Mouse (Mus musculus) heart, embryonic 13.5 days (tissue): ENCODE measurements around the gene Msl3l2. TPM values are rescaled to one million over a fixed set of nuclear protein-coding genes. Genes with fewer than 3 reads are reported as not detected.

Source experiments
- ATAC-seq: fragments of 200-750 bp; cut with Nextera tagmentation; 2 replicates; pipeline ENCODE4 v1.8.0; 2017; ENCODE audit warnings: moderate TSS enrichment; ENCODE audit not compliant: insufficient number of reproducible peaks, low FRiP score, low TSS enrichment; ENCODE audit errors: extremely low read depth
- H3K27ac ChIP-seq: fragments of 300-500 bp; sonication (generic); replicated peaks from 2 replicates; pipeline ENCODE4 v1.5.1; 2015; ENCODE audit warnings: moderate library complexity, mild to moderate bottlenecking, inconsistent platforms
- H3K27me3 ChIP-seq: fragments of 300-500 bp; sonication (generic); replicated peaks from 2 replicates; pipeline ENCODE4 v1.6.1; 2015; ENCODE audit warnings: mild to moderate bottlenecking, inconsistent platforms
- H3K36me3 ChIP-seq: fragments of 300-500 bp; sonication (generic); 2 replicates; pipeline ENCODE4 v1.6.1; 2015; ENCODE audit warnings: mild to moderate bottlenecking, inconsistent platforms
- H3K4me1 ChIP-seq: fragments of 300-500 bp; sonication (generic); 2 replicates; pipeline ENCODE4 v1.6.1; 2015; ENCODE audit warnings: inconsistent platforms
- H3K4me2 ChIP-seq: fragments of 300-500 bp; sonication (generic); 2 replicates; pipeline ENCODE4 v1.6.1; 2015; ENCODE audit warnings: inconsistent platforms, mild to moderate bottlenecking, moderate library complexity
- H3K4me3 ChIP-seq: fragments of 300-500 bp; sonication (generic); 2 replicates; pipeline ENCODE4 v1.5.1; 2015; ENCODE audit warnings: moderate library complexity, mild to moderate bottlenecking, inconsistent platforms
- H3K9ac ChIP-seq: fragments of 300-500 bp; sonication (generic); 2 replicates; pipeline ENCODE4 v1.6.1; 2015; ENCODE audit warnings: inconsistent platforms, mild to moderate bottlenecking, moderate library complexity
- H3K9me3 ChIP-seq: fragments of 300-500 bp; sonication (generic); 2 replicates; pipeline ENCODE4 v1.6.1; 2016; ENCODE audit warnings: inconsistent platforms
- WGBS: fragments of 180-500 bp; shearing (Covaris S2); methylation state at CpG from one replicate; pipeline ENCODE4 v1.1.7; 2015; ENCODE audit warnings: mixed read lengths; 5-methylcytosine and 5-hydroxymethylcytosine counted together
- polyA plus RNA-seq: library from polyadenylated mRNA; unstranded; fragments of >200 nt; fragmentation: Nextera tagmentation; extraction: Ambion mirVana; gene quantifications from 2 replicates; pipeline ENCODE4 v1.2.1, GENCODE M21; 2015

The Msl3l2 gene
- polyA plus RNA-seq = 5.8 and 6.1 TPM in 2 replicates

DNA sequence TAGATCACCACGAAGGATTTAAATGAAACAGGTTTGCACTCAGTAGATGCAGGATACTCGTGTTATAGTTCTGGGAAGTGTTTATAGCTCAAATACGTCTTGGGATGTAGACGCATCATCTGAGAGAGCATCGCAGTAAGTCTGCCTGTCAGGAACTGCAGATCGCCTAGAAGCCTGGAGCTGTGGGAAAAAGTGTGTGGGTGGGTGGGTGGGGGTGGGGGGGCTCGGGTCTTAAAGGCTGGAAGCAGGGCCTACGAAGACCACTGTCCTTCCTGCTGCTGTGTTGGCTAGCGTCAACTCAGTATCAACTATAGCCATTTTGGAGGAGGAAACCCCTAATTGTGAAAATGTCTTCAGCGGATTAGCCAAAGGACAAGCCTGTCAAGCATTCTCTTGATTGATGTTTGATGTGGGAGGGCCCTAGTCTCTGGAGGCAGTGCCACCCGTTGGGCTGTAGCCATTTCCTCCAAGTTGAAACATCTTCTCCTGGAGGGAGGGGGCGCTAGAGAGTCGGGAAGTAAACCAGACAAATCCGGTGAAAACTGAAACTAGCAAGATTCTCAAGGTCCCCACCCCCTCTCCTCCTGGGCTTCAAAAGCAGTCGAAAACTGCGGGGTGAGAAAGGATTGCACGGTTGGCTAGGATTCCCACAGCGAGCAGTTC, at the start of gene Msl3l2:
Msl3l2 (plus strand) TSS at position 585 of the 663 bp plus-strand sequence.
- no peaks in the 10 kb centered on the region for H3K27me3 ChIP-seq
- peaks cover 6% of the 10 kb centered on the region for H3K4me1 ChIP-seq
- WGBS = 24% methylated on average over 18 of the region's 18 CpGs
- ATAC-seq = peak; percentile 66; the same call in 1 of the 2 replicates
- H3K9me3 ChIP-seq = no peaks in the 10 kb centered on the region
- peak within 1 kb of the TSS; percentile 68 for H3K27ac ChIP-seq
- no peaks in the 10 kb centered on the region for H3K36me3 ChIP-seq
- peak within 1 kb of the TSS; percentile 70 for H3K4me2 ChIP-seq
- peak within 1 kb of the TSS; percentile 57 for H3K4me3 ChIP-seq
- peak within 1 kb of the TSS; percentile 82 for H3K9ac ChIP-seq

DNA sequence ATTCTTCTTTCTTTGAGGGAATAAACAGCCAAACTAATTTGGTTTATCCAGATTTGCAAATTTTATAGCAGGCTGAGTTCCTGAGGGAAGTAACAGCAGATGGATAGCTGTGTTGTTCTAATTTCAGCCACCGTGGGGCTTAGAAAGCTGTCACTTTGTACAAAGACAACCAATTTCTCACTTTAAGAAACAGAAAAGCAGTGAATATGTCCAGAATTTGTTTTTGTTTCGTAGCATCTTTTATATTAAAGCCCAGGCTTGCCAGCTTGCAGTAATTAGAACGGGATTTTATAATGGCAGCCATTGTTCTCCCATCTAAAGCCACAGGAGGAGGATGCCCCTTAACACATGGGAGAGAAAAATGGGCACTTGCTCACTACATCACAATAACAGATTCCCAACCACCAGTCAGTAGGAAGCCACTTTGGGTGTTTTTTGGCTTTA, 47.7 kb upstream of the Msl3l2 start:
- WGBS = 75% methylated on average over 3 of the region's 3 CpGs
- ATAC-seq = no peak
- Histone ChIP-seq H3K4me3 (no peak overlapping the region), H3K36me3 (no peaks in the 10 kb centered on the region), H3K4me1 (no peaks in the 10 kb centered on the region), H3K27me3 (no peaks in the 10 kb centered on the region), H3K9me3 (no peaks in the 10 kb centered on the region), H3K9ac (no peak overlapping the region), H3K4me2 (no peak overlapping the region), H3K27ac (no peak overlapping the region)

DNA sequence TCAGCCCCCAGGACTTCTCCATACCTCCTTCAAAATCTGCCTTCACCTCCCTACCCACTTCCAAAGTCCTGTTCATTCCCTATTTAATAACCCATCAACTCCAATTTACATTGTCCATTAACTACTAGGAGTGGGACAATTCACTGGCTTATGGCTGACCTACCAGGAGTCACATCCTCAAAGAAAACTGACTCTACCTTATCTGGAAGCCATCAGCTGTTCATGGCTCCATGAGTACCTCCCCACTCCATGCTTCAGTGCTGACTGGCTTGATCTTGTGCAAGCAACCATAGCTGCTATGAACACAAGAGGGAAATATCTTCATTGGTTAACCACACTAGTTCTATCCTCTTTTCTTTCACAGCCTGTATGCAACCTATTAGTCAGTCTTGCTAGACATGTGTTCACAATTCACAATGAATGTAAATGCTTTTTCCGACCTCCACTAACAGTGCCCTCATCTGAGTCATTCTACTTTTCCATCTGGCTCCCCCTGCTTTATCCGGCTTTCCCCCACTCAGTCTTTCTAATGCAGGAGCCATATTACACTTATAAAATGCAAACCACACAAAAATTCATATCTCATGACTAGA, 45.4 kb upstream of the Msl3l2 start:
- H3K27me3 ChIP-seq = no peaks in the 10 kb centered on the region
- no peak overlapping the region for H3K9ac ChIP-seq
- no peak overlapping the region for H3K4me2 ChIP-seq
- H3K4me3 ChIP-seq = no peak overlapping the region
- no peak for ATAC-seq
- no peaks in the 10 kb centered on the region for H3K36me3 ChIP-seq
- H3K4me1 ChIP-seq = no peaks in the 10 kb centered on the region
- WGBS = 79% methylated on average over 2 of the region's 2 CpGs
- H3K27ac ChIP-seq = no peak overlapping the region
- no peaks in the 10 kb centered on the region for H3K9me3 ChIP-seq

DNA sequence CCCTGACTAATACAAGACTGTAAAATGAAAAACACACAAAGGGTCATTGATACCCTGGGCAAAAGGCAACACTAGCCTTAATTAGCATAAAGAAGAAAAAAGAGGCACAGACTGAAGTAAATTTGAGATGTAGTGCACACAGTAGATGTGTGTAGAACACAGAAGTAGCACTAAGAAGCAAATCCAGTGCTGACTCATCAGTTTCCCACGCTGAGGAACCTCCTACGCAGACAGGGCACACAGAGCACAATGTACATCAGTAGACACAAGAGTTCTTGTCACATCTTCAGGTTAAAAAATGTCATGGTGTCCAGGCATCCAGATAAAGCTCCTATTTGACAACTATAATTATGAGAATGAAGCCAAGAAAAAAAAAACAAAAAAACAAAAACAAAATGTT, 44.0 kb upstream of the Msl3l2 start:
- Histone ChIP-seq H3K4me1 (no peaks in the 10 kb centered on the region), H3K9ac (no peak overlapping the region), H3K27me3 (no peaks in the 10 kb centered on the region), H3K9me3 (no peaks in the 10 kb centered on the region), H3K27ac (no peak overlapping the region), H3K36me3 (no peaks in the 10 kb centered on the region), H3K4me3 (no peak overlapping the region), H3K4me2 (no peak overlapping the region)
- ATAC-seq = no peak
- 79% methylated on average over 2 of the region's 2 CpGs for WGBS

DNA sequence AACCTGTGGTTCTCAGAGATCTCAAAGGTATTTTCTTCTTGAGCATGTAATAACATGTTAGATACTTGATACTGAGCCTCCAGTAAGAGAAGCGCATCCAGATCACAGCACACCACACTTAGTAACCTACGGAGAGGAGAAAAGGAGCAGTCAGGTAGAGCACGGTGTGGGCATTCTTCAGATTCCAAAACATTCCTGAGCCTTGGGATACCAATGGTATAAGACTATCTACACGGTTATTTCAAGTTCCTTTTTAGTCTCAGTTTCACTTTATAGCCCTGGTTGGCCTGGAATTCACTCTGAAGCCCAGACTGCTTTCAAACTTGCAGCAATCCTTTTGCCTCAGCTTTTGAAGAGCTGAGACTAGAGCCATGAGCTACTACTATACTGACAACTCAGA, 17.0 kb upstream of the Msl3l2 start:
- no peak for ATAC-seq
- H3K4me3 ChIP-seq = no peak overlapping the region
- H3K4me1 ChIP-seq = no peaks in the 10 kb centered on the region
- 67% methylated on average over 4 of the region's 4 CpGs for WGBS
- H3K9ac ChIP-seq = no peak overlapping the region
- H3K27me3 ChIP-seq = no peaks in the 10 kb centered on the region
- H3K4me2 ChIP-seq = no peak overlapping the region
- H3K36me3 ChIP-seq = no peaks in the 10 kb centered on the region
- H3K27ac ChIP-seq = no peak overlapping the region
- H3K9me3 ChIP-seq = no peaks in the 10 kb centered on the region

DNA sequence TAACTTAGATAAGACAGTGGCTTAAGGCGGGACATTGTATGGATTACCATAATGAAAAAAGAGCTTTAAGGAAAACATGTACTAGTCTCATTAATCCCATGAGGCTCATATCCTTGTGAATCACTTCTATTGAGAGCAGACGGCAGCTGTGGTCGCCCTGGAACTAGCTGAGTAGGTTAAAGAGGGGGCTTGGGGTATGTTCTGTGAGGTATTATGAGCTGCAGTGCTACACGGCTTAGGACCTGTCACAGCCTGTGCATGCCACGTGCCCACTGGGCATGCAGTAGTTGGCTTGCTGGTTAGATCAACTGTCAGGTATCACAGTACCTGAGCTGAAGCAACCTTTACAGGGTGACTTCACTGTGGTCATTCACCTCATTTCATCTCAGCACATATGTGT, 12.1 kb upstream of the Msl3l2 start:
- Histone ChIP-seq H3K27ac (no peak overlapping the region), H3K4me1 (no peaks in the 10 kb centered on the region), H3K4me3 (no peak overlapping the region), H3K9ac (no peak overlapping the region), H3K27me3 (no peaks in the 10 kb centered on the region), H3K4me2 (no peak overlapping the region), H3K9me3 (no peaks in the 10 kb centered on the region), H3K36me3 (no peaks in the 10 kb centered on the region)
- WGBS = 83% methylated on average over 5 of the region's 5 CpGs
- no peak for ATAC-seq

DNA sequence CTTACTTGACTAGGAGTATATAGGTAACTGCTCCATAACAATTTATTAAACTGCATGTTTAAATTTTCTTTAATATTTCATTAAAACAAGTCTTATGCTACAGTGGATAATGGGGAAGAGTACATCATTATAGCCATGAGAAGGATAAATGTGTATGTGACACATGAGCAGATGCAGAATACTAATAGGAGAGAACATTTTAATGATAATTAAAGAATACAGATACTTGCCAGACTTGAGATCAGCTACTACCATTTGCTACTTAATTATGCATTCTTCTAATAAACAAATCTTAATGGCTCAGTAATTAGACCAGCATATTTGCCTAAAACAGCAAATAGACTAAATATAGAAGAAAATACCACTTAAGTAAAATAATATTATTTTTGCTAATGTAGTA, 10.0 kb upstream of the Msl3l2 start:
- H3K4me3 ChIP-seq = no peak overlapping the region
- H3K4me2 ChIP-seq = no peak overlapping the region
- H3K36me3 ChIP-seq = no peaks in the 10 kb centered on the region
- no peaks in the 10 kb centered on the region for H3K27me3 ChIP-seq
- no peaks in the 10 kb centered on the region for H3K9me3 ChIP-seq
- H3K27ac ChIP-seq = no peak overlapping the region
- no peaks in the 10 kb centered on the region for H3K4me1 ChIP-seq
- H3K9ac ChIP-seq = no peak overlapping the region
- ATAC-seq = no peak

DNA sequence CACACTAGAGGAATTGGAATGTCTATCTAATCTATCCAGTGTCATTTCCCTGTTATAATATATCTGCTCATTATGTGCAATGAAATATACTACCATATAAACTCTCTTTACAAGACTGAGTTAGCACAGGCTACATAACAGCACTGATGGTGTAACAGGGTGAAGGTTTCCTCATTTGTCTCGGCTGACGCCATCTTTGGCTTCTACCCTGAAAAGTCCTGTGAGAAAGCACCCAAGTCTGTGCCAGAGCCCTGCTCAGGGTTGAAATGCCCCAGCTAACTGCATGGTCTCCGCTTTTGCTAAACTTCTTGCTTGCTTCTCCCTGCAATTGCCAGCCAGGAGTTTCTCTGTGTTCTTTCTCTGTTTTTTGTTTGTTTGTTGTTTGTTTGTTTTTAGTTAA, 7.6 kb upstream of the Msl3l2 start:
- H3K4me3 ChIP-seq = no peak overlapping the region
- H3K9me3 ChIP-seq = no peaks in the 10 kb centered on the region
- H3K4me1 ChIP-seq = no peaks in the 10 kb centered on the region
- H3K36me3 ChIP-seq = no peaks in the 10 kb centered on the region
- no peak for ATAC-seq
- H3K4me2 ChIP-seq = no peak overlapping the region
- H3K27me3 ChIP-seq = no peaks in the 10 kb centered on the region
- H3K27ac ChIP-seq = no peak overlapping the region
- no peak overlapping the region for H3K9ac ChIP-seq
- 80% methylated on average over 3 of the region's 3 CpGs for WGBS

DNA sequence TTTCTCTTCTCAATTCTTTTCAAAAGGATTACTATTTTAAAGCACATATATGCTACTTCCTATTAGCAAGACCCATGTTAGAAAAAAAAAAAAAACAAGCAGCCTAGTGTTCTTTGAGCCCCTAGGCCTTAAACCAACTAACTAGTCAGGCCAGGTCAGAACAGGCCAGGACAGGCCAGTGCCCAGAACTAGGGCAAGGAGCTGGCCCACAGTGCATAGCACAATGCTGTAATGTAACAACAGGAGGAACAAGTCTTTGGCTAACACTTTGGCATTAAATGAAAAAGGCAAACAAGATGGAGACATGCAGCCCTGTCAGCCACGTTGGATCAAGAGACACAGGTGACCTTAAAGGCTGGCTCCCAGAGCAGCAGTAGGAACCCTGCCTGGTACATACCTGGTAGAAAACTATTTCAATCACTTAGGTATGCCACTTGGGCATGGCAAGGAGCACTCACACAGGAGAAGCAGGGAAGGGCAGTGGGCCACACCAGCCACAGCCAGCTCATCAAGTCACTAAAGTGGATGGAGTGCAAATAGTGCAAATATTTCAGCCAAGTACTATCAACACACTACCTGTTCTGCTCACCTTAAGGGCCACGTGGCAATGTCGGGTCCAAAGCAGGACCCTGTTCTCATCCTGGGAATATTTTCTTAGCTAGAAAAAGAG, 6.9 kb upstream of the Msl3l2 start:
- WGBS = 68% methylated on average over 3 of the region's 3 CpGs
- H3K36me3 ChIP-seq = no peaks in the 10 kb centered on the region
- H3K27ac ChIP-seq = no peak overlapping the region
- H3K27me3 ChIP-seq = no peaks in the 10 kb centered on the region
- H3K9me3 ChIP-seq = no peaks in the 10 kb centered on the region
- H3K4me2 ChIP-seq = no peak overlapping the region
- no peaks in the 10 kb centered on the region for H3K4me1 ChIP-seq
- no peak overlapping the region for H3K9ac ChIP-seq
- ATAC-seq = no peak
- no peak overlapping the region for H3K4me3 ChIP-seq

DNA sequence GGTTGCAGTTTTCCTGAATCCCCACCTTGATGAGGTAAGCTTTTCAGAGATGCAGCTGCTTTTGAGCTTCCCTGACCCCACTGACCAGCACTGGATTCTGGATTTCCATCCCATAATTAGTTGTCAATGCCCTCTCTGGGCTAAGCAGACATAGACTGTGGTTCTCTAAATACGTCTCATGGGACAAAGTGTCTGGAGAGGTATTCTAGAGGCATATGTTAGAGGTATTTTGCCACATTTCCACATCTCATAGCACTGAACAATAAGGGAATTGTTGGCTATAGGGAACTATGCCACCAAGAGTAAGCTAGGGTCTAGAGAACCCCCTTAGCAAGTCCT, 248 bp downstream of the Msl3l2 start:
- H3K27me3 ChIP-seq = no peaks in the 10 kb centered on the region
- H3K9me3 ChIP-seq = no peaks in the 10 kb centered on the region
- peak overlapping the region; percentile 82 for H3K9ac ChIP-seq
- H3K4me1 ChIP-seq = peaks cover 6% of the 10 kb centered on the region
- peak overlapping the region; percentile 68 for H3K27ac ChIP-seq
- 40% methylated on average over 1 of the region's 1 CpGs for WGBS
- 0 out of 2 replicates have a peak, but pooled peaks have one; percentile 8 for ATAC-seq
- H3K36me3 ChIP-seq = no peaks in the 10 kb centered on the region
- peak overlapping the region; percentile 70 for H3K4me2 ChIP-seq
- H3K4me3 ChIP-seq = peak overlapping the region; percentile 57

DNA sequence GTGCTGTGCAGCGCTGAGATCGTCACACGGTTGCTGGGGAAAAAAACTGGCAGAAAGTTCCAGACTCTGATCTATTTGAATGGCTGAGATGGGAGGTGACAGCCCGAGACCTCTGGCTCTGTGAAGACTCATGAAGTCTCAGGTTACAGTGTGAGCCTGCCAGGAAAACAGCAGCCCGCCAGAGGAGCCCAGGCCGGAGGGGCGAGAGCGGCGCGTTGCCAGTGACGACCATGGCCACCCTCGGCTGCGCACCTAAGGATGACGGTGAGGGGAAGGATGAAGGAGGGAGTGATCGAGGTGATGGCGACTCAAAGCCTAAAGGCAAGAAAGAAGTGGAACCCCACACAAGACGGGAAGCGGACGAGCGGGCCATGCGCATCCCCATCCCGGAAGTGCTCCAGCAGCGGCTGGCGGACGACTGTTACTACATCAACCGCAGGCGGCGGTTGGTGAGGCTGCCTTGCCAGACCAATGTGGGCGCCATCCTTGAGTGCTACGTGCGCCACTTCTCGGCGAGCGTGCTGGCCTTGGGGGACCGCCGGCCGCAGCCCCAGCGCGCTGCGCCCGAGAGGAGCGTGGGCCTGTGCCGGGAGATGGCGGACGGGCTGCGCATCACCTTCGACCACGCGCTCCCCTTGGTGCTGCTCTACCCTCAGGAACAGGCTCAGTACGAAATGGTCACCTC, 8.4 kb downstream of the Msl3l2 start:
- Histone ChIP-seq H3K27me3 (no peaks in the 10 kb centered on the region), H3K27ac (peak overlapping the region; percentile 71), H3K9ac (peak overlapping the region; percentile 82), H3K4me1 (peaks cover 9% of the 10 kb centered on the region; the same call in 1 of the 2 replicates), H3K9me3 (no peaks in the 10 kb centered on the region), H3K4me2 (peak overlapping the region; percentile 88), H3K36me3 (no peaks in the 10 kb centered on the region), H3K4me3 (peak overlapping the region; percentile 65)
- under 1% methylated on average over 50 of the region's 50 CpGs for WGBS
- peak; percentile 66 for ATAC-seq
